In the genomic region with DNA sequence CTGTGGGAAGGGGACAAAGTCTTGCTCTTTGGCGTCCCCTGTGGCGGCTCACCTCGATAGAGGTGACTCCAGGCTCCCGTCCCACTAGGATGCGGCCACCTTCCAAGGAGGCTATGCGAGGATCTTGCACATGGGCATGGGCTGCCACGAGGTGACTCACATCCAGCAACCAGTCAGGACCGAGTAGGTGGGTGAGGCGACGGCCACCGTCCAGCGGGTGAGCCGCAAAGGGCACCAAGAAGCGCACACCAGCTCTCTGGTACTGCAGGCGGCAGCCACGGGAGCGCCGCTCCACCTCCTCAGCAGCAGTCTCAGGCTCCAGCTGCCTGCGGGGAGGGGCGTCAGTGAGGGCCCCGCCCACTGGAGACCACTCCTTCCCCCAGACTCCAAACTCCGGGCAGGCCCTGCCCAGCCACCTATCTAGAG, we compare ENCODE assay signal across 14 mouse cellular contexts. TPM values are rescaled to one million over a fixed set of nuclear protein-coding genes. Genes with fewer than 3 reads are reported as not detected.
A peak's percentile ranks its signal among the peaks of the same experiment; 100 is the strongest.
DNase-seq lines count a peak whose midpoint lies in the region; ATAC-seq lines count a peak whose summit lies in the region.
"Had no signal": no experiment of that assay in that cellular context is flagged by ENCODE, and none has a peak within 500 bp of the region (broad histone marks: within the 10 kb centered on the region; RNA-seq: fewer than 3 reads in every experiment).

No protein-coding gene starts in this region.

- no peak overlapping the region for H3K4me2 ChIP-seq in midbrain, embryonic 12.5 days (replicated peaks)
- no peak overlapping the region for H3K4me2 ChIP-seq in stomach, embryonic 16.5 days (ENCODE audit: low read depth, low read length)
- H3K4me2 ChIP-seq: neural tube, embryonic 13.5 days had no signal

- DNase-seq in frontal cortex, postnatal 36 days (ENCODE audit: low spot score in 2 of 2), result peak; percentile 15 to 17
- no peak for DNase-seq in frontal cortex, postnatal 25 days (ENCODE audit: low spot score in 2 of 2)
- no peak for DNase-seq in midbrain, embryonic 10.5 days (ENCODE audit: low spot score)
- peak; percentile 44 for DNase-seq in embryonic facial prominence, embryonic 10.5 days (ENCODE audit: low spot score)
- no peak for DNase-seq in urinary bladder, postnatal 4 days (ENCODE audit: low spot score in 2 of 2)
- no peak for DNase-seq in left cerebral cortex, adult 9 months (ENCODE audit: low spot score in 2 of 2)
- DNase-seq: gastrocnemius, adult 2 months; heart, postnatal 14 days; kidney, postnatal 25 days; lung, postnatal 36 days; right cerebral cortex, postnatal 4 days had no signal

- no peaks in the 10 kb centered on the region for H3K27me3 ChIP-seq in midbrain, embryonic 12.5 days
- H3K27me3 ChIP-seq in midbrain, embryonic 10.5 days (ENCODE audit: low read depth, poor library complexity, severe bottlenecking), result no peaks in the 10 kb centered on the region
- H3K27me3 ChIP-seq in embryonic facial prominence, embryonic 10.5 days (replicated peaks; ENCODE audit: low read depth, poor library complexity, severe bottlenecking), result no peaks in the 10 kb centered on the region
- no peaks in the 10 kb centered on the region for H3K27me3 ChIP-seq in stomach, embryonic 16.5 days (ENCODE audit: control insufficient read depth, insufficient read depth, low read length)
- H3K27me3 ChIP-seq: neural tube, embryonic 13.5 days had no signal

- H3K9ac ChIP-seq in midbrain, embryonic 12.5 days (replicated peaks), result no peak overlapping the region
- H3K9ac ChIP-seq in stomach, embryonic 16.5 days (ENCODE audit: low read length), result 0 out of 2 replicates have a peak overlapping the region, but pooled peaks have one; percentile 18
- H3K9ac ChIP-seq: neural tube, embryonic 13.5 days had no signal

- H3K36me3 ChIP-seq in midbrain, embryonic 12.5 days, result peaks cover 88% of the 10 kb centered on the region
- peaks cover 96% of the 10 kb centered on the region for H3K36me3 ChIP-seq in midbrain, embryonic 10.5 days
- H3K36me3 ChIP-seq in embryonic facial prominence, embryonic 10.5 days (replicated peaks), result peaks cover 100% of the 10 kb centered on the region
- peaks cover 19% of the 10 kb centered on the region; the same call in 1 of the 2 replicates for H3K36me3 ChIP-seq in stomach, embryonic 16.5 days (ENCODE audit: control insufficient read depth, insufficient read depth, low read length)

- no peak overlapping the region for H3K4me3 ChIP-seq in midbrain, embryonic 12.5 days
- no peak overlapping the region for H3K4me3 ChIP-seq in midbrain, embryonic 10.5 days
- no peak overlapping the region for H3K4me3 ChIP-seq in embryonic facial prominence, embryonic 10.5 days
- H3K4me3 ChIP-seq in stomach, embryonic 16.5 days (replicated peaks; ENCODE audit: low read length), result no peak overlapping the region
- H3K4me3 ChIP-seq: gastrocnemius, adult 2 months; neural tube, embryonic 13.5 days had no signal

- H3K27ac ChIP-seq in midbrain, embryonic 12.5 days (replicated peaks), result no peak overlapping the region
- no peak overlapping the region for H3K27ac ChIP-seq in midbrain, embryonic 10.5 days (replicated peaks)
- no peak overlapping the region for H3K27ac ChIP-seq in embryonic facial prominence, embryonic 10.5 days (replicated peaks)
- H3K27ac ChIP-seq in stomach, embryonic 16.5 days (ENCODE audit: low read length), result no peak overlapping the region
- H3K27ac ChIP-seq: gastrocnemius, adult 2 months; neural tube, embryonic 13.5 days had no signal

- no peaks in the 10 kb centered on the region for H3K9me3 ChIP-seq in midbrain, embryonic 12.5 days
- H3K9me3 ChIP-seq in midbrain, embryonic 10.5 days (replicated peaks), result no peaks in the 10 kb centered on the region
- no peaks in the 10 kb centered on the region for H3K9me3 ChIP-seq in embryonic facial prominence, embryonic 10.5 days
- H3K9me3 ChIP-seq in stomach, embryonic 16.5 days (replicated peaks; ENCODE audit: control insufficient read depth, low read length), result no peaks in the 10 kb centered on the region
- H3K9me3 ChIP-seq: neural tube, embryonic 13.5 days had no signal

- 46% methylated on average over 22 of the region's 22 CpGs for WGBS in midbrain, embryonic 12.5 days
- 50% methylated on average over 22 of the region's 22 CpGs for WGBS in midbrain, embryonic 10.5 days
- WGBS in embryonic facial prominence, embryonic 10.5 days, result 47% methylated on average over 22 of the region's 22 CpGs
- WGBS in stomach, embryonic 16.5 days, result 42% methylated on average over 22 of the region's 22 CpGs

- ATAC-seq in midbrain, embryonic 12.5 days (ENCODE audit: low FRiP score, low read depth), result 0 out of 2 replicates have a peak, but pooled peaks have one; percentile 4
- ATAC-seq in stomach, embryonic 16.5 days (ENCODE audit: insufficient read depth, low FRiP score), result peak; percentile 35

- no peaks in the 10 kb centered on the region for H3K4me1 ChIP-seq in midbrain, embryonic 12.5 days
- peaks cover 4% of the 10 kb centered on the region; the same call in 1 of the 2 replicates for H3K4me1 ChIP-seq in midbrain, embryonic 10.5 days
- H3K4me1 ChIP-seq in embryonic facial prominence, embryonic 10.5 days, result no peaks in the 10 kb centered on the region
- H3K4me1 ChIP-seq in stomach, embryonic 16.5 days (ENCODE audit: control insufficient read depth, insufficient read depth, low read length), result no peaks in the 10 kb centered on the region
- H3K4me1 ChIP-seq: neural tube, embryonic 13.5 days had no signal

RNA-seq across cellular contexts. Expression of a gene that starts 9.7 kb away (rescaled TPM):
- 146 and 150 TPM in 2 replicates for polyA plus RNA-seq in midbrain, embryonic 12.5 days (2016; fragmentation: Nextera tagmentation; extraction: Ambion mirVana)
- 111 and 122 TPM in 2 replicates for polyA plus RNA-seq in midbrain, embryonic 10.5 days (2016; fragmentation: Nextera tagmentation; extraction: Ambion mirVana)
- polyA plus RNA-seq in embryonic facial prominence, embryonic 10.5 days (2016; fragmentation: Nextera tagmentation; extraction: Ambion mirVana), result 139 and 142 TPM in 2 replicates
- polyA plus RNA-seq in stomach, embryonic 16.5 days (2015; fragmentation: Nextera tagmentation; extraction: Ambion mirVana), result 66.3 and 70.6 TPM in 2 replicates

RNA-seq across cellular contexts. Expression of a gene that starts 20.6 kb away (rescaled TPM):
- polyA plus RNA-seq in midbrain, embryonic 12.5 days (2016; fragmentation: Nextera tagmentation; extraction: Ambion mirVana), result 0.12 and 0.29 TPM in 2 replicates
- 0.20 TPM in 2 replicates for polyA plus RNA-seq in midbrain, embryonic 10.5 days (2016; fragmentation: Nextera tagmentation; extraction: Ambion mirVana)
- 0.43 and 0.77 TPM in 2 replicates for polyA plus RNA-seq in embryonic facial prominence, embryonic 10.5 days (2016; fragmentation: Nextera tagmentation; extraction: Ambion mirVana)
- polyA plus RNA-seq in stomach, embryonic 16.5 days (2015; fragmentation: Nextera tagmentation; extraction: Ambion mirVana), result 0.52 and 0.70 TPM in 2 replicates

RNA-seq across cellular contexts. Expression of a gene that starts 21.7 kb away (rescaled TPM):
- 36.4 and 40.3 TPM in 2 replicates for polyA plus RNA-seq in midbrain, embryonic 12.5 days (2016; fragmentation: Nextera tagmentation; extraction: Ambion mirVana)
- 50.1 and 53.0 TPM in 2 replicates for polyA plus RNA-seq in midbrain, embryonic 10.5 days (2016; fragmentation: Nextera tagmentation; extraction: Ambion mirVana)
- polyA plus RNA-seq in embryonic facial prominence, embryonic 10.5 days (2016; fragmentation: Nextera tagmentation; extraction: Ambion mirVana), result 60.8 and 63.7 TPM in 2 replicates
- polyA plus RNA-seq in stomach, embryonic 16.5 days (2015; fragmentation: Nextera tagmentation; extraction: Ambion mirVana), result 147 and 169 TPM in 2 replicates

RNA-seq across cellular contexts. Expression of a gene that starts 30.2 kb away (rescaled TPM):
- polyA plus RNA-seq in midbrain, embryonic 12.5 days (2016; fragmentation: Nextera tagmentation; extraction: Ambion mirVana), result not detected in 2 replicates
- not detected in 2 replicates for polyA plus RNA-seq in midbrain, embryonic 10.5 days (2016; fragmentation: Nextera tagmentation; extraction: Ambion mirVana)
- polyA plus RNA-seq in embryonic facial prominence, embryonic 10.5 days (2016; fragmentation: Nextera tagmentation; extraction: Ambion mirVana), result 0.09 and 0.15 TPM in 2 replicates
- polyA plus RNA-seq in stomach, embryonic 16.5 days (2015; fragmentation: Nextera tagmentation; extraction: Ambion mirVana), result 0.50 and 0.58 TPM in 2 replicates
- polyA plus RNA-seq: neural tube, embryonic 13.5 days had no signal

RNA-seq across cellular contexts. Expression of a gene that starts 34.9 kb away (rescaled TPM):
- polyA plus RNA-seq in midbrain, embryonic 12.5 days (2016; fragmentation: Nextera tagmentation; extraction: Ambion mirVana), result 39.1 and 41.1 TPM in 2 replicates
- 35.8 and 37.2 TPM in 2 replicates for polyA plus RNA-seq in midbrain, embryonic 10.5 days (2016; fragmentation: Nextera tagmentation; extraction: Ambion mirVana)
- 38.9 and 42.0 TPM in 2 replicates for polyA plus RNA-seq in embryonic facial prominence, embryonic 10.5 days (2016; fragmentation: Nextera tagmentation; extraction: Ambion mirVana)
- 36.8 and 40.6 TPM in 2 replicates for polyA plus RNA-seq in stomach, embryonic 16.5 days (2015; fragmentation: Nextera tagmentation; extraction: Ambion mirVana)

Comparison
In these comparisons a context has a peak if more than half of its experiments do, and no peak if none do; other contexts are left out.
1. DNase-seq: peak in frontal cortex, postnatal 36 days (2 of 2) and embryonic facial prominence, embryonic 10.5 days (single experiment); none in frontal cortex, postnatal 25 days (0 of 2), midbrain, embryonic 10.5 days (single experiment), urinary bladder, postnatal 4 days (0 of 2) and left cerebral cortex, adult 9 months (0 of 2).